Mouse (Mus musculus): ENCODE measurements around the gene Polr2l.
"Not testable (repeated sequence)": the region's sequence is repeated elsewhere in the genome, so short reads cannot be mapped to it uniquely, and the experiment has no call there.

Gene Polr2l

DNA sequence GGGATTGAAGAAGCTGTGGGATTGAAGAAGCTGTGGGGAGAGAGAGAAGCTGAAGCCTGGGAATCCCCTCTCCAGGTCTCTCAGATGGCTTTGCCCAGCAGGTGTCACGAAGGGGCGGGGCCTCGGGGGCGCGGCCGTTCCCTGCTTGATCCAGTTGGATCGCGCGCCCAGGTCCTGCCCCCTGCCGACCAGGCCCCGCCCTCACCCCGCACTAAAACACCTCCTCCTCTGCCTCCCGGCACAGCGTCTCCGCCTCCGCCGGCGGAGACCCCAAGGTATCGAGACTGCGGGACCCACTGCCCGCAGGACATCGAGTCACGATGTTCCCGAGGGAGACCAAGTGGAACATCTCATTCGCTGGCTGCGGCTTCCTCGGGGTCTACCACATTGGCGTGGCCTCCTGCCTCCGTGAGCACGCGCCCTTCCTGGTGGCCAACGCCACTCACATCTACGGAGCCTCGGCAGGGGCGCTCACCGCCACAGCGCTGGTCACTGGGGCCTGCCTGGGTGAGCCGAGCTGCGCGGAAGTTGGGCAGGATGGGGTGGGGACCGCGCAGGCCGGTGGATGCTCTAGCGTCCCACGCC, 19.9 kb downstream of the Polr2l start, which contains the start of gene Pnpla2:
TSS of gene Pnpla2 (plus strand) at position 232 of the 585 bp plus-strand sequence.
- DNase-seq (ENCODE audit: low read depth in 1 of 2, low spot score in 2 of 2) = peak; percentile 73 to 86

DNA sequence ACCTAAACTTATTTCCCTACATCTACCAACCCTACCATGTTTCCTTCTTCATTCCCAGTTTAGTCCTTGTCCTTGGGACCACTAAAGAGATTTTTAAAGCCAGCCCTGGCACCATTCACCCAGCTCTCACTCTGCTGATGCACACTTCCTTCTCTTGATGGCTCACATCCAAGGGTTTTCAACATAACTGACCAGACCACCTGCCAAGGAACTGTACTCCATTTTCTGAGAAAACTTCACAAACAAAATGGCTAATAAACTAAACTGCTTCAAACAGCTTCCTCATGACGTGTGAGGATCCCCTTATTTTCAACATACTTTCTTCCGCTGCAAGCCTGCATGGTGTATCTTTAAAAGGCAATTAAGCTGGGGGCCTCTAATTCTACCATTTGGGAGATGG, 21.3 kb downstream of the Polr2l start:
- no peak for DNase-seq (ENCODE audit: low read depth in 1 of 2, low spot score in 2 of 2)

DNA sequence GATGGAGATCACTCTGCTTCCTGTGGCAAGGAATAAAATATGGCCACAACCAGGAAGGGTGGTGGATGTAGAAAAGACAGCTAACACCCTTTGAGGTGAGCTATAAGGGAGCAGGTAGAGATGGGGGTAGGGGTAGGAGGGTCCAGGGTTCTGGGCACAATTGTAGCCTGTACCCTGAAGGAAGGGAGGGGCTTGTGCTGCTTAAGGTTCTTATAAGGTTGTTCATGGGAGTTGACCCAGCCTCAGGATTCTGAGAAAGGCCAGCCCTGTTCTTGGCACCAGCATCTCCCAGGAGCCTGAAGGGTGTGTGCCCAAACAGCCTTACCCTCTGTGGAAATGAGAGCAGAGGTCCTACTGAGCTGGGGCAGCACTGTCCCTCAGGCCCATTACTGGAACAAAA, 23.0 kb downstream of the Polr2l start:
- no peak for DNase-seq (ENCODE audit: low read depth in 1 of 2, low spot score in 2 of 2)

DNA sequence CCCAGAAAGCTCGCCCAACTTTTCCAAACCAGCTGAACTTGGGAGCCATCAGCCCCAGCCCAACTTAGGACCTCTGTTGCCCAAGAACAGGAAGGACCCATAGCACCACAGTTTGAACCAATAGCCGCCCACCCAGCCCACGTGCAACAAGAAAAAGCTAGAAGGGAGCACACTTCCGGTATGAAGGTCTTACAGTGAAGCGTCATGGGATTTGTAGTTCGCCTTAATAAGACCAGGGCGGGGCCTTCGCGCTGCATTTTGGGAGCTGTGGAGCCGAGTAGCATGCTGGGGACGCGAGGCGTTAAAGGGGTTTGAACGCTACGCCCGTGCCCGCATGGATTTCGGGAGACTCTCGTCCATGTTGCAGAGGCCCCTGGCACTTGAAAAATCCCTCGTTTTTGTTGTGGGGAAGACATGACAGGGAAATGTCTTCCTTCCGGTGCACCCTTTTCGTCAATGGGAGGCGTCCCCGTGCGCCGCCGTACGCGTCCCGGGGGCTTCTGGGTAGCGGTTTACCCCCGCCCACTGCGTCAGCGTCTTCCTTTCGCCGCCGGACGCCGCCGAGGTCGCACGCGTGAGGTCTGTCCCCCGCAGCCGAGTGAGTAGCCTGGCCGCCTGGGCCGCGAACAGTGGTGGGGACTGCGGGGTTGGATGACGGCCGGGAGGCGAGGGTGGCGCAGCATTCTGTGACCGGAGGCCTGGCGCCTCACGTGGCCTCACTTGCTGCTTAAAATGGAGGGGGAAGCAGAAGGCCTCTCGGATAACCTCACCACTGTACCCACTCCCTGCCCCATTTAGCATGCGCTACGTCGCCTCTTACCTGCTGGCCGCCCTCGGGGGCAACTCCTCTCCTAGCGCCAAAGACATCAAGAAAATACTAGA, 27.6 kb downstream of the Polr2l start, which contains the start of gene Rplp2:
TSS of gene Rplp2 (plus strand) at position 261 of the 882 bp plus-strand sequence.
- peak; percentile 79 to 92 for DNase-seq (ENCODE audit: low read depth in 1 of 2, low spot score in 2 of 2)

DNA sequence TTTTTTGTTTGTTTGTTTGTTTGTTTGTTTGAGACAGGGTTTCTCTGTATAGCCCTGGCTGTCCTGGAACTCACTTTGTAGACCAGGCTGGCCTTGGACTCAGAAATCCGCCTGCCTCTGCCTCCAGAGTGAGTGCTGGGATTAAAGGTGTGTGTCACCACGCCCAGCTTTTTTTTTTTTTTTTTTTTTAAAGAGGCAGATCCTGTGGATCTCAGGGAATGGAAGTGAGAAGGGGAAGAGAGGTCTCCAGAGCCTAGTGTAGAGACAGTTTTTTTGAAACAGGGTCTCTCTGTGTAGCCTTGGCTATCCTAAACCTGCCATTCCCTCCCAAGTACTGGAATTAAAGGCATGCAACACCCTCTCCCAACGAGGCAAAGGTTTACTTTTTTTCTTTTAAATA, 28.6 kb downstream of the Polr2l start:
- DNase-seq (ENCODE audit: low read depth in 1 of 2, low spot score in 2 of 2) = not testable (repeated sequence)

DNA sequence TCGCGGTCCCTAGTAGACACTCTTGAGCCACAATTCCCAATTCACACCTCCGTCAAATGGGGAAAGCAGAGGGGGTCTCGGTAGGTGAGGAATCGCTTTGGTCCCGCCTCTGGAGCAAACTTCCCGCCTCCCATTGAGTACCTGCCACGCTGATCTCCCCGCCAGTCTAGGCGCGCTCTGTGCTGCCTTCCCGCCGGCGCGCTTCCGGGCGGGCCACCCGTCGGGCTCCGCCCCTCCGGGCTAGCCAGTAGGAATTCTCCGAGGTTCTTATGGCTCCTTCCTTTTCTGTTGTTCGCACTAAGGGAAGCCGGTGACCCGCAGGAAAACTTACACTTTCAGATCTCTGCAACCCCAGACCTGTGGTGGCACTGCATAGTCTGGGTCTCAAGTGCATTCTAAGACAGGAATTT, 31.1 kb downstream of the Polr2l start, which contains the start of gene Pidd1:
TSS of gene Pidd1 (minus strand) at position 198 of the 410 bp plus-strand sequence.
- DNase-seq (ENCODE audit: low read depth in 1 of 2, low spot score in 2 of 2) = no peak

DNA sequence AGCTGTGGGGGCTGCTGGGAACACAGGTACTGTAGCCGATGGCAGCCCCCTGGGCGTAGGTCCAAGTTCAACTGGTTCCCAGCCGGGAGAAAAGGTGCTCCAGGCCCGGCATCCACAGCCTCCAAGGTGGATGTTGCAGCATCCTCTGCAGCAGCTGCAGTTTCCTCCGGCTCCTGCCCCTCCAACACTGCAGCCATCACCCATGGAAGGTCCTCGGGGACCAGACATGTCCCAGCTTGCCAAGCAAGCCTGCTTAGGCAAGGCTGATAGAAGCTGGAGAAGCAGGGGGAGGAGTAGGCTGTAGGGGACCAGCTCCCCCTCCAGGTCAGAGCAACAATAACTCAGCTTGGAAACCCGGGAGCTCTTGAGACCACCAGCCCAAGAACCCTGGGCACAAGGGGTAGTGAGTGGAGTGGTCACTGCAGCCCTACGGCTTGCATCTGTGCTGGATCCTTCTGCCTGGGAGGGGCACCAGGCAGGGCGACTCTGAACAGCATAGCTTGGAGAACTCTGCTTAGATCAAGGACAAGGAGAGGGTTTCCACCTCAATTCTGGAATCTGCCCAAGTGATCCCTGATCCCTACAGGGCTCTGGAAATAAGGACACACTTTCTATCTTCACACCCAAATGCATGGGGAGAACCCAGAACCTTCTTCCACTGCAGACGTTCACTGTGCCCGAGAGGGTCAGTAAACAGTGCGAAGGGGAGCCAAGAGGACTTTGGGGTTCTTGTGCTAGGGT, 31.7 kb downstream of the Polr2l start:
- no peak for DNase-seq (ENCODE audit: low read depth in 1 of 2, low spot score in 2 of 2)

DNA sequence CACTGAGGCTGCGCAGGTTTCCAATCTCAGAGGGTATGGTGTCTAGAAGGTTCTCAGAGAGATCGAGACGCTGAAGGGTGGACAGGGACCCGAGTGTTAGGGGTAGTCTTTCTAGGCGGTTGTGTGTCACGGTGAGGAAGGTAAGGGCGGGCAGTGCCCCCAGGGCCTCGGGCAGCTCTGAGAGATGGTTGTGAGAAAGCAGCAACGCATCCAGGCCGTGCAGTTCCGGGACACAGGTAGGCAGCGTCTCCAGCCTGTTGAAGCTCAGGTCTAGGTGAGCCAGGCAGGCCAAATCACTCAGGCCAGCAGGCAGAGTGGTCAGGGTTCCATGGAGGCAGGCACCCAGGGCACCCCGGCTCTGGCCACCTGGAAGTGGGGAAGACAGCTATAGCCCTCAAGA, 32.7 kb downstream of the Polr2l start:
- no peak for DNase-seq (ENCODE audit: low read depth in 1 of 2, low spot score in 2 of 2)

DNA sequence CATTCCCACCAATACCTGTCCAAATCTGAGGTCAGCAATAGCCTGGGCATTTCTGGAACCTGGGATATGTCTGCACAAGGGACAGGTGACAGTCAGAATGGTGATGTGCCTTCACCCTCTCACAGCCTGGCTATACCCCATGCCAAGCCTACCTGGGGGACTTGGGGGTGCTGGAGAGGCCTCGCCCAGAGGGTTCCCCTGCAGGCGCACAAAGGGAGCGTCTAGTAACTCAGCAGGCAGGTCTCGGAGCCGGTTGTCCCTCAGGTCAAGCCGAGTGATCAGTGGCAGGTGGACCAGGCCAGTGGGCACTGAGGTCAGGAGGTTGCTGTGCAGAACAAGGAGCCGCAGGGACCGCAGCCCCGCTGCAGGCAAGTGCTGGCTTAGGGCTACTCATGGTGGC, 33.5 kb downstream of the Polr2l start:
- DNase-seq (ENCODE audit: low read depth in 1 of 2, low spot score in 2 of 2) = no peak

DNA sequence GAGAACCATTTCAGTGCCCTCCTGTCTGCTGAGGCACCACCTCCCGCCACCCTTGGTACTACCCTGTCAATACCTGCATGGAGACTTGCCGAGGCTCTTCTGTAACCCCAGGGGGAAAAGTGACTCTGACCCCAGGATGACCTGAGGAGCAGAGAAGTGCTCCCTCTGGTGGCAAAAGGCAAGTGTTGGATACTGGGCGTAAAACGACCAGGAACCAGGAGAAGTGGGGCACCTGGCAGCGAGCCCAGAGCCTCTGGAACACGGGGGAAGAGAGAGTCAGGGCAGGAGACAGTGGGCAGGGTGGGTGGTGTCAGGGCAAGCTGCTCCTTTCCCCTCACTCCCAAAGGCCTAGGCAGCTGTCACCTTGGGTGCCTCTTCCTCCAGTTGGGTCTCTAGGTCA, 34.3 kb downstream of the Polr2l start:
- no peak for DNase-seq (ENCODE audit: low read depth in 1 of 2, low spot score in 2 of 2)

DNA sequence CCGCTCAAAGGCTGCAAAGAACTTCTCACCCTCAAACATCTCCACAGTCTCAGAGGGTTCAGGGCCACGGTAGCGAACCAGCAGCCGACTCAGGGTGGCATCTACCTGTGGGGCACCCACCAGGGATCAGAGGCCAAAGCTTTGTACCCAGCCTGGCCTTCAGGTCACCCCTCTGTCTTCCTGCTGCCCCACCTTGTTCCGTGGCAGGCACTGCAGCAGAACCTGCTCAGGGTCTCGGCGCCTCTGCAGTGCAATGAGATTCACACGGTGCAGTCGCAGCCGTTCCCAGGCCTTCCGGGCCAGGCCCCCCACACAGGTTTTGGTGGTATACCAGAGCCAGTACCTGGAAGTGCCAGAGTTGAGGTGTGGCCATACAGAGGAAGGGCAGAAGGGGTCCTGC, 35.1 kb downstream of the Polr2l start:
- DNase-seq (ENCODE audit: low read depth in 1 of 2, low spot score in 2 of 2) = no peak

DNA sequence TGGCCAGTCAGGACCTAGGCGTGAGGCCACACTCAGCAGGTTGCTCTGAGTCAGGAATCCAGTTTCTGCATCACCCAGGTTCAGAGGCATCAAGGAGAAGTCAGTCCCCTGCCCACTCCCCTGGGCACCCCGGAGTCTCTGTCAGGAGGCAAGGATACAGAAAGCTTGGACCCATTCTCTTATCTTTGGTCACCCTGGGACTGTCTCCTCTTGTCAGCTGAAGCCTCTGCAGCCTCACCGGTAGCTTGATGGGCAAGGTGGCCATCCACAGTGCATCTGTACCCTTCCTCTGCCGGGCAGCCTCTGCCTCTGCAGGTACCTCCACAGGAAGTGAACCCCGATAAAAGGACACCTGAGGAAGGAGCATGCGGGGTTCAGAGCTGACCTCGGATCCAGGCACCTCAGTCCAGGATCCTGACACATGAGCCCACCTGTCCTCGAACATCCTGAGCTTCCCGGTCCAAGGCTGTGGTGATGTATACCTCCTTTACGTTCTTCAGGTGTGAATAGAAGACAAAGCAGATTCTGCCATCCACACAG, 35.7 kb downstream of the Polr2l start:
- no peak for DNase-seq (ENCODE audit: low read depth in 1 of 2, low spot score in 2 of 2)

DNA sequence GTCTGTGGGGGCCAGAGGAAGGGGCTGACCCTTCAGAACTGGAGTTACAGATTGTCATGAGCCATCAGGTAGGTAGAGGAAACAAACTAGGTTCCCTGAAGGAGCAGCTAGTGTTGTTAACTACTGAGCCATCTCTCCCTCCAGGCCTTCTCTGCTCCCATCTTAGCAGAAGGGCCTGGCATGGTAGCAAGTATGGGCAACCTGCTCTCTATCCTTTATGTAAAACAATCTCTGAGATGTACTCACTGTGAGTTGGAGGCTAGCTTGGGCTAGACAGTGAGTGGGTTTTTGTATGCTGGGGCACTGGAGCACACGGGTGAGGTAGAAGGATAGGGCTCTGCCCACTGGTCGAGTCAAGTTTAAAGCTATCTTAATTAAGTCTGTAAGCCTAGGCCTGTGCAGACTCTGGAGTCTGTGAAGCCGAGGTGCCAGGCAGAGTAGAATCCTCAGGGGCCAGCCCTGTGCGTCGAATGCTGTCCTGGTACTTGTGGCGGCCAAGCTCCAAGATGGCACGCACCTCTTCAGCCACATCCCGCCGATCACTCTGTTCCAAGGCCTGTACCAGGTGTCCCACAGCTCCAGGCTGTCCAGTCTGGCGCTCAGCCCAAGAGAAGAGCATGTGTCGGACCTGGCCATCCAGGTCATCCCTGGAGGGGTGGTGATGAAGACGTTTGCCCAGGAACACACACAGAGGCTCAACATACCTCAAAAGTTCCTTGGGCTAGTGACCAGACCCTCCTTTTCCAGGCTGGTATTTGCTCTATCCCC, 36.5 kb downstream of the Polr2l start:
- DNase-seq (ENCODE audit: low read depth in 1 of 2, low spot score in 2 of 2) = no peak

DNA sequence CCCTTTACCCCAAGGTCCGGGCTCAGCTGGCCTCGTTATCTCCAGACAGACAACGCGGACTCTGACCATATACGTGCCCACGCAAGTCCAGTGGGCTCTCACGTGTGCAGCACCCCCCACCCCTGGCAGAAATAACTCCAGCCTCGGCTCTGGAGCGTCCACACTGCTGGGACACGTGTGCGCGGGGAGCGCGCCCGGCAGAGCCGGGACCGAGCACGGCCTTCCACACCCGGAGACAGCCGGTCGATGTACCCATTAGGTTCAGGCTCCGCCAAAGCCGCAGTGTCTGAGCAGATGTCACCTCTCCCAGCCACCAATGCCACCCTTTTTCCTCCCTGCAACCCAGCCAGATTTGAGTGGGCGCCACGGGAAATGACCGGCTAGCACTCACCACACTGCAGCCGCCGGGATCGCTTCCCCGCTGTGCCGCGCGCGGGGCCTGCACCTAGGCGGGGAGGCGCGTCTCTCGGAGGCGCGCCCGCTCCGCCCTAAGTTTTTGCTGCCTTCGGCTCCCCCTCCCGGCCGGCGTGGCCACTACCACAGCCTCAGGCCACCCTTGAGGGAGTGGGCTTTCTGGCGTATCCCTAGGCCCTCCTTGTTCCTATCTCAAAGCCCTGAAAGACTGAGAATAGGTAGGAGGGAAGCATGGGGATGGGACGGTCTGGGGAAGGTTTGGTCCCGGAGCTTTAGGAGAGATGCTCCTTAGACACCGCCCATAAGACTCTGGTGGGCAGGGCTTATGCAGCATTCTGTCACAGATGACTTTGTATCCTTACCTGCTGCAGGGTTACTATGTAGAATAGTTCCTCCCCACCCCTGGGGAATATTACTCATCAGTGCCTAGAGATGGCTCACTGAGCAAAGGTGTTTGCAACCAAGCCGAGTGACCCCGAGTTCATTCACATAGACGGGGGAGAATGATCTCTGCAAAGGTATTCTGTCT, 37.5 kb downstream of the Polr2l start, which contains the start of gene Slc25a22:
TSS of gene Slc25a22 (minus strand) at position 715 of the 943 bp plus-strand sequence.
- peak in 1 of 2 experiments; percentile 61 for DNase-seq (ENCODE audit: low read depth in 1 of 2, low spot score in 2 of 2)

DNA sequence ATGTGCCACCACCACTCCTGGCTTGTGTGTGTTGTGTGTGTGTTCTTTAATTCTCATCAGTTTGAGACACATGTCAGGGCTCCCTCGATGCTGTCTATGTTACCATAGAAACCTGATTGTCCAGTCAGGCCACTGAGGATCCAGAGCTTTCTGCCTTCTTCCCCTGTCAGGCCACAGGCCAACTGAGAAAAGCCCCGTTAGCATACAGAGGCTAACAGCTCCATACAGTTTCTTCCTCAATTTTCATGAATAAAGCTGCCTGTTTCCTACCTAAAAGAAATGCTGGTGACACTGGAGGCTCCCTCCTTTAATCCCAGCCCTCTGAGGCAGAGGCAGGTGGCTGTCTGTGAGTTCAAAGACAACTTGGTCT, 38.4 kb downstream of the Polr2l start:
- no peak for DNase-seq (ENCODE audit: low read depth in 1 of 2, low spot score in 2 of 2)

DNA sequence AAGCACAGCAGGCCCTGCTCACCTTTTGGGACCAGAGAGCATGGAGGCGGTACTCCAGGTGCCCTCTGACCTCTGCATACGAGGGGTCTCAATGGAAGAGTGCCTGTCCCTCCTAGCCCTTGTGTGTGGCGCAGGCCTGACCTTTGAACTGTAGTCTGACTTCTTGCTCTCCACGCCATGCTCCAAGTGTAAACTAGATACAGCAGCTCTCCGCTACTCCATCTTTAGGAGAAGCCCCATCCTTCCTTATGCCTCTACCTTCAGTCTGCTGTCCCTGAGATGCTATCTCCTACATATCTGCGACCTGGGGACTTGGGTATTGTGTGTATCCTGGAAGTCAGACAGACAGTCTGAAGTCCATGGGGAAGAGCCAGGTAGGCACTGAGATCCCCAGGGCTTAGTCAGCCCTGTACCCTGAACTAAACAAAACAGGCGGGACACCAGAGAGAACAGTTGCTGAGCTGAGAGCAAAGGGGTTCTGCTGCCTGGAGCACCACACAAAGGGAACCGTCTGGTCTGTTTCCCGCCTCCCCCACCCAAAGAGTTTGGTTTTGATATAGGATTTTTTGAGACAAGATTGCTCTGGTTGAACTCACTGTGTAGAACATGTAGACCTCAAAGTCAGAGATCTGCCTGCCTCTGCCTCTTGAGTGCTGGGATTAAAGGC, 38.9 kb downstream of the Polr2l start:
- DNase-seq (ENCODE audit: low read depth in 1 of 2, low spot score in 2 of 2) = no peak

DNA sequence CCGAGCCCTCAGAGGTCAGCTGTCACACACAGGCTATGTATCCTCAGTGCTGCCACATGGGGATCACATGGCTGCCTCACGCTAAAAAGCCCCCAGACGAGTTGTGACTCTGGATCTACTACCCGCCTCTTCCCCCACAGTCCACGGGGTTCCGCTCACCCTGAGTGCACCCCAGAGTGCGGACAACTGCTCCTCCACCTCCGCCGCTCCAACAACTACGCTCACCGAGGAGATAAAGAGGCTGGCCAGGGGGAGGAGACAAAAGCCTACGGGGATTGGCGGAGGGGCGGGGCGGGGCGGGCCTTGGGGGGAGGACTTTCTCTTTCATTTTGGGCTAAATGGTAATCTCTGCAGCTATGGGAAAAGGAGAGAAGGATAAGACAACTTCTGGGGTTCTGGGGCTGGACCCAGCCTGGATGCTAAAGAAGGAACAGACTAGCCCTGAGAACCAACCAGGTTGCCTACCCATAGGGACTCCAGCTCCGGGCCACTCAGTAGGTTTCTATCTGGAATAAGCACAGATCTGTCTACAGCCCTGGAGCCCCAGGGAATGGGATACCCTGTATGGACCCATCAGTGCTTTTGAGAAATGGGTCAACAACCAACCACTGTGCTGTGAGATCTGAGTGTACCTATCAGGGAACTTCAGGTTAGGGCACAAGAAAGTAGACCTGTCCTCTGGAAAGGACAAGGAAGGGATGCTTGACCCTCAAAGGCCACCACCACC, 39.6 kb downstream of the Polr2l start:
- no peak for DNase-seq (ENCODE audit: low read depth in 1 of 2, low spot score in 2 of 2)

DNA sequence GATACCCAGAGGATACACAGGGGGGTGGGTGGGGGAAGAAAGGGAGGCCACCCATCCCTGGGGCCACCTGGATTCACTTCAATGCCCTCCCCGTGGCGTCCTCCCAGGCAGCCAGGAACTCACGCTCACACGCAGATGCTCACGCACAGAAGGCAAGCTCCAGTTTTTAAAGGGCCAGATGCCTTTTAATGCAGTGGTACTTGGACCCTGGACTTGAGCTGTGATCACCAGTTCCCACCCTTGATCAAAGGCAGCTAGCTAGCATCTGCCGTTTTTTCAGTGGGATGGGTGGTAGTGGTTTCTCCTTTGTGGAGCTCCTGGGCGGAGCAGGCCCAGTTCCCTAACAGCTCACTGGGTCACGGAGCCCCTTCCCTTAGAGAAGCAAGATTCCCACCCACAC, 40.5 kb downstream of the Polr2l start:
- DNase-seq (ENCODE audit: low read depth in 1 of 2, low spot score in 2 of 2) = no peak
